In the genomic region with DNA sequence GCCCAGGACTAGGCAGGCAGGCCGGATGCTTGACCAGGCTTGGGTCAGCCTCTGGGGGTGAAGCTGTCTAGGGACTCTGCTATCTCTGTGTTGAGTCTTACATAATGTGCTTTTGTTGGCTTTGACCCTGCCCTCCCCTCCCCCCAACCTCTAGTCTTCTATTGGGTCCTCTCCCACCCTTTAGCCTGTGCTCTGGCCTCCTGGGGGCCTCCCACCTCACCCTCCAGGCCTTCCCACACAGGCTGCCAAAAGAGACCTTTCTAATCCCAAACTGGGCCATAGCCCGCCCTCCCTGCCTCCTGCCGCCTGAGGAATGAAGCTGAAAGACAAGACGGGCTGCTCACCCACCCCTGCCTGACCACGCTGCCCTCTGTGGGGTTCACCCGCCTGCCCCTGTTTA, we compare ENCODE assay signal across 8 mouse cellular contexts. TPM values are rescaled to one million over a fixed set of nuclear protein-coding genes. Genes with fewer than 3 reads are reported as not detected.
DNase-seq lines count a peak whose midpoint lies in the region; ATAC-seq and TF ChIP-seq lines count a peak whose summit lies in the region.

No protein-coding gene starts in this region.

- no peak overlapping the region for H3K4me3 ChIP-seq in liver, adult 2 months (ENCODE audit: insufficient read depth, low read depth, low read length)
- no peak overlapping the region for H3K4me3 ChIP-seq in embryonic facial prominence, embryonic 12.5 days
- H3K4me3 ChIP-seq in intestine, embryonic 16.5 days (ENCODE audit: low read length): no peak overlapping the region
- H3K4me3 ChIP-seq in neural tube, embryonic 15.5 days (replicated peaks): no peak overlapping the region

- no peak for ATAC-seq in embryonic facial prominence, embryonic 12.5 days (ENCODE audit: insufficient number of reproducible peaks, insufficient read depth, low FRiP score, low TSS enrichment)
- no peak for ATAC-seq in intestine, embryonic 16.5 days
- no peak for ATAC-seq in neural tube, embryonic 15.5 days (ENCODE audit: low FRiP score)

- H3K4me1 ChIP-seq in liver, adult 2 months (ENCODE audit: control insufficient read depth, insufficient read depth, low read length): peaks cover 2% of the 10 kb centered on the region; the same call in 1 of the 2 replicates
- peaks cover 79% of the 10 kb centered on the region for H3K4me1 ChIP-seq in embryonic facial prominence, embryonic 12.5 days
- peaks cover 75% of the 10 kb centered on the region for H3K4me1 ChIP-seq in intestine, embryonic 16.5 days (ENCODE audit: control insufficient read depth, insufficient read depth, low read length)
- peaks cover 75% of the 10 kb centered on the region for H3K4me1 ChIP-seq in neural tube, embryonic 15.5 days

- no peak overlapping the region for H3K4me2 ChIP-seq in embryonic facial prominence, embryonic 12.5 days (replicated peaks)
- H3K4me2 ChIP-seq in intestine, embryonic 16.5 days (ENCODE audit: low read depth, low read length): no peak overlapping the region
- H3K4me2 ChIP-seq in neural tube, embryonic 15.5 days: no peak overlapping the region; the same call in 1 of the 2 replicates

- no peaks in the 10 kb centered on the region for H3K36me3 ChIP-seq in liver, adult 2 months (ENCODE audit: control insufficient read depth, insufficient read depth, low read length)
- 0 out of 2 replicates have a peak, but pooled peaks cover 3% of the 10 kb centered on the region for H3K36me3 ChIP-seq in embryonic facial prominence, embryonic 12.5 days
- no peaks in the 10 kb centered on the region for H3K36me3 ChIP-seq in intestine, embryonic 16.5 days (ENCODE audit: control insufficient read depth, insufficient read depth, low read length)
- H3K36me3 ChIP-seq in neural tube, embryonic 15.5 days: no peaks in the 10 kb centered on the region

- H3K27me3 ChIP-seq in liver, adult 2 months (ENCODE audit: control insufficient read depth, insufficient read depth, low read length): peaks cover 2% of the 10 kb centered on the region; the same call in 1 of the 2 replicates
- H3K27me3 ChIP-seq in embryonic facial prominence, embryonic 12.5 days: no peaks in the 10 kb centered on the region
- no peaks in the 10 kb centered on the region for H3K27me3 ChIP-seq in intestine, embryonic 16.5 days (replicated peaks; ENCODE audit: control insufficient read depth, insufficient read depth, low read length)
- no peaks in the 10 kb centered on the region for H3K27me3 ChIP-seq in neural tube, embryonic 15.5 days (replicated peaks)

- no peak for TF ChIP-seq POLR2A in liver, adult 2 months (IDR thresholded peaks at IDR 0.05; ENCODE audit: extremely low read depth, insufficient read depth, low read length)

- DNase-seq in liver, adult 2 months (ENCODE audit: extremely low read depth, low read depth, low spot score): no peak
- DNase-seq in liver: no peak
- no peak for DNase-seq in adrenal gland, postnatal 4 days (ENCODE audit: low spot score in 2 of 2)
- DNase-seq in left cerebral cortex, adult 9 months (ENCODE audit: low spot score in 2 of 2): no peak
- no peak for DNase-seq in gastrocnemius, postnatal 25 days

- peak overlapping the region; percentile 49 for H3K27ac ChIP-seq in liver, adult 2 months (replicated peaks; ENCODE audit: insufficient read depth, low read depth, low read length)
- H3K27ac ChIP-seq in embryonic facial prominence, embryonic 12.5 days: peak overlapping the region; percentile 81
- peak overlapping the region; percentile 78 for H3K27ac ChIP-seq in intestine, embryonic 16.5 days (ENCODE audit: low read length)
- peak overlapping the region; percentile 60 for H3K27ac ChIP-seq in neural tube, embryonic 15.5 days (replicated peaks)

- H3K9me3 ChIP-seq in embryonic facial prominence, embryonic 12.5 days: no peaks in the 10 kb centered on the region
- H3K9me3 ChIP-seq in intestine, embryonic 16.5 days (ENCODE audit: control insufficient read depth, low read length): no peaks in the 10 kb centered on the region
- no peaks in the 10 kb centered on the region for H3K9me3 ChIP-seq in neural tube, embryonic 15.5 days (replicated peaks)

- no peaks in the 10 kb centered on the region; the same call in 1 of the 2 replicates for H3K79me2 ChIP-seq in liver, adult 2 months (ENCODE audit: control insufficient read depth, insufficient read depth, low read length)

- H3K9ac ChIP-seq in liver, adult 2 months (ENCODE audit: low read depth, low read length): no peak overlapping the region
- peak overlapping the region; percentile 29; the same call in 1 of the 2 replicates for H3K9ac ChIP-seq in embryonic facial prominence, embryonic 12.5 days
- H3K9ac ChIP-seq in intestine, embryonic 16.5 days (ENCODE audit: low read depth, low read length): peak overlapping the region; percentile 14
- 0 out of 2 replicates have a peak overlapping the region, but pooled peaks have one; percentile 7 for H3K9ac ChIP-seq in neural tube, embryonic 15.5 days (replicated peaks)

- no peak for TF ChIP-seq CTCF in liver, adult 2 months (IDR thresholded peaks at IDR 0.05; ENCODE audit: low read depth, low read length)

- 78% methylated on average over 6 of the region's 6 CpGs for WGBS in liver, adult 2 months
- 21% methylated on average over 6 of the region's 6 CpGs for WGBS in embryonic facial prominence, embryonic 12.5 days
- 48% methylated on average over 6 of the region's 6 CpGs for WGBS in intestine, embryonic 16.5 days
- WGBS in neural tube, embryonic 15.5 days: 55% methylated on average over 6 of the region's 6 CpGs

RNA-seq across cellular contexts. Expression of gene Fam129b, which starts 5.1 kb away (rescaled TPM):
- total RNA-seq in liver, adult 2 months (2014; rRNA removed): 6.5 and 6.8 TPM in 2 replicates
- 5.6 and 10.5 TPM in 2 replicates for polyA plus RNA-seq in liver, adult 2 months (2012; rRNA removed)
- 48.8 and 54.7 TPM in 2 replicates for polyA plus RNA-seq in embryonic facial prominence, embryonic 12.5 days (2016; fragmentation: Nextera tagmentation; extraction: Ambion mirVana)
- polyA plus RNA-seq in intestine, embryonic 16.5 days (2015; fragmentation: Nextera tagmentation; extraction: Ambion mirVana): 35.4 and 37.8 TPM in 2 replicates
- polyA plus RNA-seq in neural tube, embryonic 15.5 days (2015; fragmentation: Nextera tagmentation; extraction: Ambion mirVana): 30.7 and 34.7 TPM in 2 replicates
- total RNA-seq in adrenal gland, postnatal 4 days (2021): 10 to 100 TPM; 30.8 to 35.5 TPM
- 10 to 100 TPM in 1 of 2 experiments, 1 to 10 TPM in 1; 8.1 to 12.4 TPM for total RNA-seq in gastrocnemius, postnatal 25 days (2021)

RNA-seq across cellular contexts. Expression of gene Stxbp1, which starts 34.0 kb away (rescaled TPM):
- 0.74 and 1.7 TPM in 2 replicates for total RNA-seq in liver, adult 2 months (2014; rRNA removed)
- 1.3 and 1.6 TPM in 2 replicates for polyA plus RNA-seq in liver, adult 2 months (2012; rRNA removed)
- polyA plus RNA-seq in embryonic facial prominence, embryonic 12.5 days (2016; fragmentation: Nextera tagmentation; extraction: Ambion mirVana): 28.3 and 32.4 TPM in 2 replicates
- 18.1 TPM in 2 replicates for polyA plus RNA-seq in intestine, embryonic 16.5 days (2015; fragmentation: Nextera tagmentation; extraction: Ambion mirVana)
- polyA plus RNA-seq in neural tube, embryonic 15.5 days (2015; fragmentation: Nextera tagmentation; extraction: Ambion mirVana): 276 and 315 TPM in 2 replicates
- 10 to 100 TPM; 42.5 to 48.7 TPM for total RNA-seq in adrenal gland, postnatal 4 days (2021)
- 1 to 10 TPM; 2.7 to 3.8 TPM for total RNA-seq in gastrocnemius, postnatal 25 days (2021)
